Mouse (Mus musculus) cerebellum, adult 11-12 months (tissue): ENCODE measurements around the gene Pim2.
A peak's percentile ranks its signal among the peaks of the same experiment; 100 is the strongest.

Source experiments
- DNase-seq: peaks from one replicate; pipeline ENCODE4 v3.0.0; 2022

Gene Pim2

DNA sequence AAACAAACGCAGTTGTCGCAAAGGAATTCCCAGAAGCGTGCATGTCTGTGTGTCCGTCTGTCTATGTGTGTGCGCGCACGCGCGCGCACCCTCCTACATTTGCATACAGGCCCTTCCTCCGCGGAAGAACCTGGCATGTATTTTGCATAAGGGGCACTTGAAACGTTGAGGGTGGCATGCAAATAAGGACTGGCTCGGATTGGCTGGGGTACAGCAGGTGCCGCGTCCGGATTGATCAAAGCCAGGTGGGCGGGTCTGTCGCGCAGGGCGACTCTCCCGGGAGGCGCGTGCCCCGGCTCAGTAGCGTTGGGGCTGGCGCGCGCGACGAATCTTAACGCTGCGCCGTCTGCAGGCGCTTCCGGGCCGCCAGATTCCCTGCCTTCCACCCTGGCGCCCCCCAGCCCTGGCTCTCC, at the start of gene Pim2:
Gene Pim2, plus strand, starts transcription at position 256 of the 413 bp plus-strand sequence.
- DNase-seq = peak; percentile 94

GRCm38 (mm10) chrX:7837146-7837545, 40.9 kb upstream of the Pim2 start:
- DNase-seq = no peak

DNA sequence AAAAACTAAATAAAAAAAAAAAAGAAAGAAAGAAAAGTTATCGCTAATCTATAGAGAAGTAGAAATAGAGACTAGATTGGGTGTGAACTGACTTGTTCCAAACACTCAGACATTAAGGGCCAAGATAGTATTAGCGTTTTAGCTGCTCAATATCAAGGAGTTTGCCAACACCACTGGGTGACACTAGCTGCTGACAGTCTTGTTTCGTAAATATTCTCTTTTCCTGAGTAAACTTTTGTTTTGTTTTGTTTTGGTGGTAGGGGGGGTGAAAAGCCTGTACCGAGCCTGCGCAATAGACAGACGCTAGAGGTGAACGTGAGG, 37.3 kb upstream of the Pim2 start:
- no peak for DNase-seq

DNA sequence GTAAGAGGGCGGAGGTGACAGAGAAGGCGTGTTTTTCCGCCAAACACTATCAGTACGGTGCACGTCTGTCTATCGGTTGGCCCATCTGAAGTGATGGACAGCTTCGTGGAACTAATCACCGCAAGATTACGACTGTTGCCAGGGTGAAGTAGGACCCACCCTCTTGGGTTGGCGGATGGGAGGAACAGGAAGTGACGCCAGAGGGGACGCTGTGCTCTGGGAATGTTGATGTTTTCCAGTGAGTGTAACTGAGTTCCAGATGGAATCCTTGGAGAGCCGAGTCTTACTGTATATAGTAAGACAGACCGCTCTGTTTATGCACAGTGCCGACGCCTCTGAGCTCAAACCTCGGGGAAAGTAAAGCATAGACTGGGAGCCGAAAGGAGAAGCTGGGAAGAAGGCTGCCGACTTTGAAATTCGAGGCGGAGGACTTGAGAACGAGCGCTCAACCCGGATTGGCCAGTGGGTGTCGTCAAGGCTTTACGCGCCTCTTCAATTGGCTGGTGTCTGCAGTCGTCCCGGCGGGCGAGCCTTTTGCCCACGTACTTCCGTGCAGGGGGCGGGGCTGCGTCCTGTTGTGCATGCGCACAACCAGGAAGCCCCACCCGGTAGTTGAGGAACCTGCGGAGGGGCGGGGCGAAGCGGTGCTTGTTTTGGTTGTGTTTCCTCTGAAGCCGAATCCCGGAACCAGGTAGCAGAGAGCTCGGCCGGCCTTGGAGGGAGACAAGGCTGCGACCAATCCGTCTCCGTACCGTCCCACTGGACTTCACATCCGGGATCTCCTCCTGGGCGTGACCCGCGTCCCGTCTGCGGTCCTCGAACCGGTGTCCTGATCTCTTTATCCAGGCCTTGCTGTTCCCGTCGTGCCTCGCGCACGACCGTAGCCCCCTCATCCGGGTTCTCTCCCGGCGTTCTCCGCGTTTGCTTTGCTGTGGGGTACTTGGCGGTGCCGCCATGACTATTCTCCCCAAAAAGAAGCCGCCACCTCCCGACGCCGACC, 36.6 kb upstream of the Pim2 start, which contains the start of gene Otud5:
Gene Otud5, plus strand, starts transcription at position 202 of the 1,000 bp plus-strand sequence.
- DNase-seq = peak; percentile 97

DNA sequence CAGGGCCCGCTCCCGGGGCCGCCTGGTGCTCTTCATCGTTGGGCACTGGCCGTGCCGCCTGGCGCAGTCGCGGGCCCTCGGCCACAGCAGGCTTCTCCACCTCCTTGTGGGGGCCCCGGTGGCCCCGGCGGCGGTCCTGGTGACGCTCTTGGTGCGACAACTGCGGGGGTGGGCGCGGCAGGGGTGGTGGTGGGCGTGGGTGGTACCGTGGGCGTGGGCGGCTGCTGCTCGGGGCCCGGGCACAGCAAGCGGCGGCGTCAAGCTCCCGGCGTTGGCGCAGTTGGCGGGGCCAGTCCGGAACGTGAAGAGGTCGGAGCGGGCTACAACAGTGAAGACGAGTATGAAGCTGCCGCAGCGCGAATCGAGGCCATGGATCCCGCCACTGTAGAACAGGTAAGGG, 35.7 kb upstream of the Pim2 start:
- no peak for DNase-seq

DNA sequence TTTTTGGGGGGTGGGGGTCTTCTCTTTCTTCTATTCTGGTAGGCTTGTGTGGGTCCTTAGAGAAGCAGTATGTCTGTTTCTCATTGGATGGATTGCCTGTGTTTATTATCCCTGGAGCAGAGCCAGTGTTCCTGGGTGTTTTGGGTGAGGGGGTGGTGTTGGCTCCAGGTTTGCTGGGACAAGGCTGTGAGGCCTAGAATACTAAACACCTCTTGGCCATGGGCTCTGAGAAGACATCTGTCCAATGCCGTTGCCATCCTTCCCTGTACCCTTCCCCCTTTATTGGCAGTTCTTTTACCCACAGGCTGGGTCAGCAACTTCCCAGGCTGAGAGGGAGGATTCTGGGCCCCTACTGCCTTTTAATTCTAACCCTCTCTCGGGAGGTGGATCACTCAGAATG, 30.2 kb upstream of the Pim2 start:
- DNase-seq = no peak

- no peak for DNase-seq
Measured at GRCm38 (mm10) chrX:7854578-7854977, 23.5 kb upstream of the Pim2 start.

DNA sequence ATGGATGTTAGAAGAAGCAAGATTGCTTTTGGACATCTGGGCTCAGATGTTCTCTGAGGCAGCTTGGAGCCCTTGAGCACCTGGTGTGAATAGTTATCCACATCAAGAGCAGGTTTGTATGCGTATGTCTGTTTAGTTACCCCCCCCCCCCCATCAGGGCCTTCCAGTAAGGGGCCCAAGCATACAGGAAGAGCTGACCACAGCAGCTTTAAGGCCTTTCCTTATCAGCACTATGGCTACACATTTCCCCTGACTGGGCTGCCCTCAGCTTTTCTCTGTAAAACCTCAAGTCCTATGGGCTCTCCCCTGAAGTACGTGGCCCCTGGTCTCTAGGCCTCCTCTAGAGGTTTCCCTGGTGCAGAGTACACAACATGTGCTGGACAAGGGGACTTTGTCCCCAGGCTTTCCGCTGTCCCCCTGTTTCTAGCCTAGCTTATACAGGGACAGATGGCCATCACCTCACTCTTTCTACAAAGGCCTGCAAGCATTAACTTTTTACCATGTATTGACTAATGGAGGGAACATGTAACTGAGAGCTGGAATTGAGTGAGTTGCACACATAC, 18.8 kb upstream of the Pim2 start:
- no peak for DNase-seq

DNA sequence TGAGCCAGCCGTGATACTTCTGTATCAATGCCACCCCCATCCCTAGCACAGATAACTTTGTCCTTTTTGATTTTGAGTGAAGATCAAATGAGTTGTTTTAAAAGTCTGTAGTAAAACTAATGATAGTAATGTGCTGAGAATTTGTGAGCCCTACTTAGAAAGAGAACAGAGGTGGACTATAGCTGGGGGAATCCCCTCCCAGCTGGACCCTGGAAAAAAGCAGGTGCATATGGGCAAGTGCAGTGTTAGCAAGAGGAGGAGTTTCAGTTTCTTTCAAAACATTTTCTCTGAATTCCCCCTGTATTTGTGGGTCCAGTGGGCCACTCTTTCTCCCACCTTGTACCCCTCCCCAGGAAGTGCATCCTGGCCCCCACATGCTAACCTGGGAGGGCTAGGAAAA, 14.9 kb upstream of the Pim2 start:
- DNase-seq = no peak

DNA sequence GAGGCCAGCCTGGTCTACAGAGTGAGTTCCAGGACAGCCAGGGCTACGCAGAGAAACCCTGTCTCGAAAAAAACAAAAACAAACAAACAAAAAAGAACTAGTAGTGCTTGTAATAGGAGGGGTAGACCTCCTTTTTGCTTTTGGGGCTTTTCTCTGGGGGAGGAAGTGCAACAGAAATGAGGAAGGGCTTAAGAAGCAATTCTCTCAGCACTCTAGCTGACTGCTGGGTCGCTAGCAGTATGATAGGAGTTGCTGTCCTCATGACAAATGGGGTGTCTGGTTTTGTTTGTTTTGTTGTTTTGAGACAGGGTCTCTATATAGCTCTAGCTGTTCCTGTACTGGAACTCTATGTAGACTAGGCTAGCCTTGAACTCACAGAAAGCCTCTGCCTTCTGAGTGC, 13.5 kb upstream of the Pim2 start:
- DNase-seq = no peak

DNA sequence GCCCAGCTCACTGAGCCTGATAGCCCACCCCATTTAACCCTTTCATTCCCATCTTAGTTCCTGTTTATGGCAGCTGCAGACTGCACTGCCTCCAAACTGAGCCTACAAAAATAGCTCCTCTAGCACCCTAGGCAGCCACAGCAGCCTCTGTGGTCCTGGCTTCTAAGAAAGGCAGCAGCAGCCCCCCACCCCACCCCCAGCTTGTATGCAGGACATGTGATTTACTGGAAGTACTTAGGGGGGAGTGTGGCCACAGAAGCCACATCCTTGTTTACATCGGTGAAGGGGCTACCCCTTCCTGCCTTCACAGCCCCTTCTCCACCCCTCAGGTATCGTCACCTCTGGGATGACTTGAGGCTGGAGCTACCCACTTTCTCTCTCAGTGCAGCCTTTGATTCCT, 12.7 kb upstream of the Pim2 start:
- DNase-seq = no peak

DNA sequence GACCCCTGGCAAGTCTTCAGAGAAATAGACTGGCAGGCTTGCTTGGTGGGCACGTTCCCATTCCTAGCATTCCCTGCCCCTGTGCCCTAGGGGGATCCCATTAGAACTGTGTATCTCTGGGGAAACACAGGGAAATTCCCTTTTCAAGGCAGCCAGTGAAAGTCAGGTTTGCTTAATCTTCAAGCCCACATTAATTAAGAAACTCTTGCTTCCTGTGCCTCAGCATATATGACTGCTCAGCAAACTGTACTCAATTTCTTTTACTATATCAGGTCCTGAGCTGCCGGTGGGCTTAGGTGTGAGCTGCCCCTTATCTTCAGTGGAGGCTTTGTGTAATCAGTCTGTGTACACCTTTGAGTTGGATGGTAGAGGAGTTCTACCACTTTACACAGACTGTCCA, 12.3 kb upstream of the Pim2 start:
- no peak for DNase-seq

DNA sequence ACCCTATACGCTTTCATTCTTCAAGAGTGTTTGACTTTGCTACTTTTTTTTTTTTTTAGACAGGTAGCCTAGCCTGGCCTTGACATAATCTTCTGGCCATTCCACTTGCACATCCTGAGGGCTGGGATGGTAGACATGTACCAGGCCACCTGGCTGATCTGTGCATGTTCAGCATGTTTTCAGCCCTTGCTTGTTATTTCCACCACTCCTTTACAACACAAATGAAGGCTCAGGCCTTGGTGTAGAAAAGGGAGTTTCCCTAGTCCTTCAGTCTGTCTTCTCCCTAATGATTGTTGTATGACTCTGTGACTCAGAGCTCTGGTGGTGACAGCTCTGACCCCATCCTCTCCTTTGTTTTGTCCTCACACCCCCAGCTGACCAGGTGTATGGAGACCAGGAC, 10.9 kb upstream of the Pim2 start:
- DNase-seq = no peak

DNA sequence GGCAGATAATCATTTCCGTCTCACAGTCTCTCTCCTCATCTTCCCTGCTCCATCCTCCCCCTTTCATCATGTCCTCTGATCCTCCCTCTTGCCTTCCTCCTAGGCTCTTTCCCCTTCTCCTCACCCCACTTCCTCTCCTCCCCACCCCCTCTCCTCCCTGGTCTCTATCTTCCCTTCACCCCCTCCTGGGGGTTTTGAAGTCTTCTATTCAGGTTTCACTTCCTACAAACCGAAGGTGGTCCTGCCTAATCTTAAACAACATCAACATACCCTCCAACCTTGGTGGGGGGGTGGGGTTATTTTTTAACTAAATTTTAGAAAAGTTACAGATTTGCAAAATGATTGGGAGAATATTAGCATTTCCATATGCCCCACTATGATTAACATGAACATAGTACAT, 9.6 kb upstream of the Pim2 start:
- DNase-seq = no peak

DNA sequence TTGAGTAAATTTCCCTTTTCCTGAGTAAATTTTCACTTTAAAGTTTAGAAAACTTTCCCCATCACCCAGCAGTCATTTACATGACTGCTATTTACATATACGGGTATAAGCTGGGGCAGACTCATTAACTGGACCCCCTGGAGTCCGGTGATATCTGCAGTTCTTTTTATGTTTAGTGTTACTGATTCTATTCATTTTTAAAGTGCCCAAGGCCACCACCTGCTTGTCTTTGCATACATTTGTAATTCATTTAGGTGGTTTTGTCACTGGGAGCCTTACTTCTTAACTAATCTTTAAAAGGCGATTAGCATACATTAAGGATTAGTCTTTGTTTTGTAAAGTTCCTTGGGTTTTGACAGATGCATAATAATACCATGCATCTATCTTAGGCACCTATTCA, 8.2 kb upstream of the Pim2 start:
- no peak for DNase-seq

- DNase-seq = peak; percentile 70
Measured at GRCm38 (mm10) chrX:7878495-7878894, 433 bp downstream of the Pim2 start.

GRCm38 (mm10) chrX:7879819-7880218, 1.8 kb downstream of the Pim2 start:
- DNase-seq = peak; percentile 85

DNA sequence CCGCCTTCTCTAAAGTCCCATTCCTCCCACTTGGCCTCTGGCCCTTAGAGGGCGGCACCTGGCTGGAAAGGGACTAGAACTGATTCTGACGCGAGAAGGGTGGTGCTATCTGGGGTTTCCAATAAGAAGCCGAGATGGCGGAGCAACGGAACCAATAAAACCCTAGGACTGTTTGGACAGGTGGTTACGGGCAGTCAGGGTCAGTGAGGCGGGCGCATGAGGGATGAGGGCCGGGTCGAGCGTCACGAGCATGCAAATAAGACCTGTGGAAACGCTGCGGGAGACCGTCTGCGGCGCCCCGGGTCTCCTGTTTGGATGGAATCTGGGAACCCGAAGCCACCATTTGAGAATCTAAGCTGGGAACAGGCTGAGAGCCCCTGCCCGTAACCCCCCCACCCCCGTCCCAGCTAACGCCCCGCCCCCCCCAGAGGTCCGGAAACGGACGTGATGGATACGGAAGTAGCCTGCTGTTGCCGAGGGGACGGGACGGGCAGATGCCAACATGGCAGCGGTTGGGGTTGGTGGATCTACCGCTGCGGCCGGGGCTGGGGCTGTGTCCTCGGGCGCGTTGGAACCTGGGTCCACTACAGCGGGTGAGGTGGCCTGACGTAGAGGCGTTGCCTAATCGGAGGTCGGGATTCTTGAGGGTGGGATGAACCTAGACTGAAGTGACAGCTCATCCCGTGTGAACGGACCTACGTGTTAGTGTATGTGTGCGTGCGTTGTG, 5.9 kb downstream of the Pim2 start, which contains the start of gene Slc35a2:
Gene Slc35a2, plus strand, starts transcription at position 188 of the 727 bp plus-strand sequence.
- peak; percentile 90 for DNase-seq

- no peak for DNase-seq
Measured at GRCm38 (mm10) chrX:7898211-7898610, 20.1 kb downstream of the Pim2 start.

DNA sequence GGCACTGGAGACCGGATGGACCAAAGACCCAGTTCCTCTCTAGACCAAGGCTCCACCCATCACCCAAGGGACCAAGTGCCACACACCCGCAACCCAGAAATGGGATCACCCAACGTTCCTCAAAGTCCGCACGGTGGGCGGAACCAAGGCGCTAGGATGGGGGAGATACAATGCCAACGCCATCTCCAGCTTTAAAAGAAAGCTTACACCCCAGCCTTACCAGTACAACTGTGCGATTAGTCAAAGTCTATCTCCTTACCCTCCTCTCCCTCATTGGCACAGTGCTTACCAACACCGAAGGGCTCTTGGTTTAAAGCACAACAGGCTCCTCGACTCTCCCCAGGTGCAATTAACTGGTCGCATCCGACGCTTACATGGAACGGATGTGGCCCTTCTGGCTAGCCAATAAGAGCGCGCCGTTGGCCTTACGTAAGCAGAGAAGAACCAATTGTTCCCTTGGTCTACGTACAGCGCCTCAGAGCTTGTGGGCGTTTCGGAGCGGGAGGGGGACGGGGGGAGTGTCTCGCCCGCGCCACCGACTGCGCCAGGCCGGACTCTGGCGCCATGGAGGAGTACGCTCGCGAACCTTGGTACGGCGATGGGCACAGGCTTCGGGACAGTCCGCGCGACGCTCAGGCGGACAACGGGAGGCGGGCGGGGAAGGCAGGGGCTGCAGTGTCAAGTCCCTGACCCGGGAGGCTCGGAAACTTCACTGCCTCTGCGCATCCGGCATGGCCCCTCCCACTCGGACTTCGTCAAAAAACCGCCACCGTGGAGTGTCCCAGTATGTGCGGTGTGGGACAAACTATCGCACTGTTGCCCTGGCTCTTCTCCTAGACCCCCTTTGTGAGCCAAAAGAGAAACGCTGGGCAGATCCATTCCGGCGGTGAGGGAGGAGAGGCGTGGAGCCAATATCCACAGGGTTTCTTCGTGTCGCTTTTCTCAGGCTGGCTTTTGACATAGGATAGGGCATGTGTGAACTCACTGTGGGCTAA, 21.1 kb downstream of the Pim2 start, which contains the start of the genes Pqbp1 and Timm17b:
Gene Pqbp1, minus strand, starts transcription at position 390 of the 995 bp plus-strand sequence.
Gene Timm17b, plus strand, starts transcription at position 478 of the 995 bp plus-strand sequence.
- DNase-seq = peak; percentile 93

GRCm38 (mm10) chrX:7904441-7904840, 26.4 kb downstream of the Pim2 start:
- no peak for DNase-seq

DNA sequence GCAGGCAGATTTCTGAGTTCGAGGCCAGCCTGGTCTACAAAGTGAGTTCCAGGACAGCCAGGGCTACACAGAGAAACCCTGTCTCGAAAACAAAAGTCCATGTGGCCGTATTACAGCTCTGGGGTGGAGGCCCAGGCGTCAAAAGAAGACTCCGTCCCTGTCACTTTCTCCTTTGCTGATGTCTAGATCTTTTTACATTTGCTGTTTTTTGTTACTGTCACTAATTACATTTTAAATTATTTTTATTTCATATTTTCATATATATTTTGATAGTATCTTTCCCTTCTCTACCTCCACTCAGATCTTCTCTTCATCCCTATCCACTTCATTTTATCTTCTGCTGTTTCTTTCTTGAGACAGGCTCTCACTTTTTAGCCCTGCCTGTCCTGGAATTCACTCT, 29.7 kb downstream of the Pim2 start, which contains the start of gene Gm10491:
Gene Gm10491, minus strand, starts transcription at position 101 of the 400 bp plus-strand sequence.
- DNase-seq = no peak
